Mouse (Mus musculus): ENCODE measurements at regions not wholly inside any gene's neighbourhood (a gene's known extent, or its start where the extent isn't known, plus 50 kb on each side); places are given as distances from the start of the nearest gene placed in this dataset.

DNA sequence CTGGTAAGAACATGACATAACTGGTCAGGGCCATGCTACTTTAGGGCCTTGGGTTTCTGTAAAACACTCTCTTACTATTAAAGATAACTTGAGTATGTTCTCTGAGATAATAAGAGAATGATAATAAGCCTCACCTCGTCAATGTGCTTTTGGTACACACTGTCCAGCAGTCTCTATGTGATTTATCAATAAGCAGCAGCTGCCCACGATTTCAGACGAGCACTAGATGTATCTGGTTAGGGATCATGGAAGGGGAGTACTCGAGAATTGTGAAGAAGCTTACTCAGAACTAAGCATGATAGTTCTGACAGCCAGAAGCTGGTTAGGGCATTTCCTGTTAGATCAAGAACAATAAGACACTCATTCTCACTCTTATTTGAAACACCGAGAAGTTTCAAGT, 53.8 kb downstream of the Neurod6 start:
- no peak for DNase-seq (ENCODE audit: low read depth)

DNA sequence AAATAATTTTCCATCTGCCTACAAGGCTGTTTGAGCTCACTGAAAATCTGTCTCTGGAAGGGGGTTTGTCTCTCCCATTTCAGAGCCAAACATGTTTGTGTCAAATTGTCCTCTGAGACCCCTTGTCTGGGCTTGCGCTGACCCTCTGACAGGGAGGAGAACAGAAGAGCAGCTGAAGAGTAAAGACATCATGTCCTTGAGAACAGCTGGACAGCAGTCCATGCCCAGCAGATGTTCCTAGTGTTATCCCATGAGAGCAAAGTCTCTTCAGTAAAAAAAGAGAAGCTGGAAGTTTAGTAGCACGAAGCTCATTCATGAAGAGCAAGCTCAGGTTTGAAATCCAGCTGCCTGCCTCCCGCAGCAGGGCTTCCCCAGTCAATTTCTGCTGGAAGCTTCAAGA, 60.7 kb downstream of the Neurod6 start:
- DNase-seq (ENCODE audit: low read depth): no peak

DNA sequence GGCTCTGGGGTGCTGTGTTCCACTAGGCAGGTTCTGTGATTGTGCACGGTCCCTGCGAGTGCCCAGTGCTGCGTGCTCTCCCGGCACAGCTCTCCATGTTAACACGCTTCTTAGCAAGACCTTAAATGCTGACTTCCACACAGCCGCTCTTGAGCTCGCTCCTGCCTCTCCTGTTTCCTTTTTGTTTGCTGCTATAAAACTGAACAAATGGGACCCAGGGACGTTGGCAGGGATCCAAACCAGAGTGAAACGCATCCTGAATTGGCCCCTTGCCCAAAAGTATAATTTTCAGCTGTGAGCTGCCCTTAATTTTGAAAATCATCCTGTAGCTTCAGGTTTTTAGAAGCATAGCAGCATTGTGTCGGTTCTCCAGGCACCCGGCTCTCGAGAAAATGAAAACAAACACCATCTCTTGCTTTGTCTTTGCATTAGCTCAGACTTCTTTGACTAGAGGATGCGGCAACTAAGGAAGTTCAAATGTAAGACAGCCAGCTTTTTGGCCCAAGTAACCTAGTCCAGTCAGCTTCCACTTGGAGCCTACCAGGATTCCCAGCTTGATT, 63.1 kb downstream of the Neurod6 start:
- DNase-seq (ENCODE audit: low read depth): peak; percentile 5

DNA sequence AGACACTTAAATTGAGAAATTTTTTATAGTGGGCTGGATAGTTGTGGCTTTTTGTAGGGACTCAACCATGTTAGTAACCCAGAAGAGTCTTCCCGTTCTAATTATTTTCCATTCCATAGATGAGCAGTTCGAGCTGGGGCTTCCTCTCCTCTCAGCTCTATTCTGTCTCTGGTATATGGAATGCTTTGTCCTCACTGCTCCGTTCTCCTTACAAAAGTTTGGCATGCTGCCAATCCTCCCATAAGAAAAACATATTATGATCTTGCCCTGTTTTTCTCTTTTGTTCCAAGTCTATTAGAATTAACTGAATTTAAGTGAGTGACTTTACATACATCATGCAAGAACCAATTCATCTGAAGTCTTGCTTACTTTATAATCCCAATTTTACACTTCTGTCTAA, 70.7 kb downstream of the Neurod6 start:
- no peak for DNase-seq (ENCODE audit: low read depth)

DNA sequence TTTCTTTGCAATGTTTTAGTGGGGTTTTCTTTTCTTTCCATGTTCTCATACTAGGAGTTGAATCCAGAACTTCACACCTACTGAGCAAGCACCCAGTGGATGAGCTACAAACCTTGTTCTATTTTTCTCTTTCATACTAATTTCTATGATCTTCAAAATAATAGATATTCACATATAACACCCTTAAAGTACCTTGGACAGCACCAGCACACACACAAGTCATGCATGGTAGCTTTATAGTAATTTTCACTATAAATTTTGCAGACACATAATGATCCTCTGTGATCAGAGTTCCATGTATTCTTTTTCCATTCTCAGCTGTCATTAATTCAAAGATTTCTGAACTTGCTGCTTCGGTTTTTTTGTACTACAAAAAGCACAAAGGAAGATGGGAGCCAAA, 71.1 kb downstream of the Neurod6 start:
- DNase-seq (ENCODE audit: low read depth): no peak

DNA sequence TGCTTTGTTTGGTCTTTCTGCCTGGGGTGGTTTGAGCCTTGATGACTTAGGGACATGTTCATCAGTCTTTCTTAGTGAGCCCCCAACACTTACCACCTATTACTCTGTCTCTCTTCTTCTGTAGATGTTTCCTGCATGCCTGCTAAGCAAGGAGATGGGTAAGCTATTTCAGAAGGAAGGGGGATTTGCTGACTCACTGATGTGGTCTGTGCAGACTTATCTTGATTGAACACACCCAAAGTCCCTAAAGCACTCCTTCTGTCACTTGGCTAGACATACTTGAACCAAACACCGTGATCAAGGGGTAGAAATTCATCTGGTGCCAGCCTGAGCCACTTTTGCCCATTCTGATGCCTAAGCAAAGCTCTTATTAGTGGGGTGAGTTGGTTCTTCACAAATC, 72.0 kb downstream of the Neurod6 start:
- DNase-seq (ENCODE audit: low read depth): peak; percentile 44

DNA sequence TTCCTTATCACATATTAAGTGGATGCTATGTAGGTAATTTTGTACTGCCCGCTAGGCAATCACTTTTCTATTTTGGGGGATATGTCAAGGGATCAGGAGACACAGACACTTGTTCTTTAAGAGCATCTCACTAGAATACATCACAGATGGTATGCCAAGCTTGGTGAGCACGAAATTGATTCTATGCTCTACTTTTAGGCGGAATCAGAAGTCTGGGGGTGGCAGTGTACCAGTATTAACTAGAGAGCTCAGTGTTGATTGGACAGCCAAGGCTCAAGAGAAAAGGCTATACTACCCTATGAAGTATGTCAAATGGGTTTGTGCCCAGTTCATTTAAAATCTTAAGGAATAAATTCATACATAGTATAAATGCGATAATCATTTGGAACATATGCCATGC, 84.0 kb downstream of the Neurod6 start:
- DNase-seq (ENCODE audit: low read depth): no peak

DNA sequence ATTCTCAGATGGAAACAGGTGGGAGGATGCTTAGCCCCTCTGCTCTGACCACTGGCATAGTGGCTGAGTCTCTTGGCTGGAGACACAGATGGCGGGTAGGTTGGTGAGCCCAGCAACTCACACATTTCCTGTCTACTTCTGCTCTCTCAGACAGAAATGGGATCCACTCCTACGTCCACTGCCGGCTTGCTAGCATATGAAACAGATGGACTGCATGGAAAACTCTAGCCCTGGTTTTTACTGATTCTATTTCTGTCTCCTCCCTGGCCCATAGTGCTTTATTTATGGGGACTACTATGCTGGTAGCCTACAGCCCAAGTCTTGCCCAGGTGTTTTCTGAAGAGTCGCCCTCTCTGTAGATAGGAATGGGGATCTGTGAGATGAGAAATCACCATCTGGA, 88.9 kb downstream of the Neurod6 start:
- DNase-seq (ENCODE audit: low read depth): no peak

DNA sequence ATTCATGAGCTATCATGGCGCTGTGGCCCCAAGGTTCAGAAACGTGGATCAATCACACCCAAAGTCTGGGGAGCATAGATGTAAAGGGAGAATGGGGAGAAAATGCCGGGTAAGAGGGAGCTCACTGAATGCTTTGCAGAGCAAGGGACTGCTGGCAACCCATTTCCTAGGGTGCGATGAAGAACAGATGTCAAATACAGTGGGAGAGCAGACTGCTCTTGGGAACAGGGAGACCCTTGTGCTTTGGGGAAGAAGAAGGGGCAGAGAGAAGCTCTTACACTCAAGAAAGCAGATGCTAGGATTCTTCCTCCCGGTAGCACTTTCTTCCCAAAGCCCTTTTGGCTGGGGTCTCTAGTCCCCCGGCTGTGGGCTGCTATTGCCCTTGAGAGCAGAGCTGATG, 100.0 kb downstream of the Neurod6 start:
- no peak for DNase-seq (ENCODE audit: low read depth)

DNA sequence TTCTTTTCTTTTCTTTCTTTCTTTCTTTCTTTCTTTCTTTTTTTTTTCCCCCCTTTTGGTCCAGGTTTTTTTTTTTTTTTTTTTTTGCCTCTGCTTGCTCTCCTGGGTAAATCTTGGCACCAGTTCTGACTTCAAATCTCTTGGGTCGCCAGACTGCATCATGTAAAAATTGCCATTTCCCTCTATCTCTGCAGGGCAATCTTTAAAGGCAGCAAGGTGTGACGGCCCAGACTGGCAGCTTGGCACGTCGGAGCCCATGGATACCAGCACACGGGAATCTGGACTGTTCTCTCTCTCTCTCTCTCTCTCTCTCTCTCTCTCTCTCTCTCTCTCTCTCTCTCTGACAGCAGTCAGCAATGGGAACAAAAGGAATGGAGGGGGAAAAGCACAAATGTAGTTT, 101.0 kb downstream of the Neurod6 start:
- DNase-seq (ENCODE audit: low read depth): no peak

DNA sequence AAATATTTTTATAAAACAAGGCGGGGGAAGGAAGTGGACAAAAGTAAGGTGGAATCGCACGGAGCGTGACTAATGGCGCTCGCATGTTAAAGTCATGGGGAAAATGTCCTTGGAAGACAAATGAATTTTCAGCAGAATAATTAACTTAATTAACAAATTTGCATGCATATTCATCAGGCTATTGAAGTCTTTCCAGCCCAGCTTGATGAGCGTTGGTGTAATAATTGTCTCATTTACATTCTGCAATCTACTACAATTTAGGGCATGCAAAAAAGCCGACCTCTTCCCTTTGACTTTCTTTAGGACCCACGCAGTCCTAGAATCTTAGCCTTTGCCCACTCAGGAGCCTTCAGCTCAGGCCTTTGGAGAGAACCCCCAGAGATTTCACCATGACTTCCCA, 101.5 kb downstream of the Neurod6 start:
- DNase-seq (ENCODE audit: low read depth): no peak

DNA sequence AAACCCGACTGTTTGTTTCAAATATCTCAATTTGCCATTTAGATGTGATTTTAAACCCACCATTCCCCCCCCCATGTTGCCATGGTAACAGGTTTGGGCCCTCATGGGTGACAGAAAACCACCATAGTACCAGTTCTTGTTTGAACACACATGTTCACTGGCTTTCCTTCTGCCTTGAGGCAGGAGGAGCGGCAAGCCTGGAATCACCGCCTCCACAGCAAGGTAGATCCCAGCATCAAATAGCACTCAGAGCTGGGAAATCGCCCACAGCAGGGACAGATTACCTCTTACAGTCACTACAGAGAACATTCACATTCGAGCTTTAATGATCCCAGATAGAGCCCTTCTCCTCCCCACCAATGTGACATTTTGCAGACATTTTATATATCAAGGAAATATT, 102.0 kb downstream of the Neurod6 start:
- DNase-seq (ENCODE audit: low read depth): no peak

DNA sequence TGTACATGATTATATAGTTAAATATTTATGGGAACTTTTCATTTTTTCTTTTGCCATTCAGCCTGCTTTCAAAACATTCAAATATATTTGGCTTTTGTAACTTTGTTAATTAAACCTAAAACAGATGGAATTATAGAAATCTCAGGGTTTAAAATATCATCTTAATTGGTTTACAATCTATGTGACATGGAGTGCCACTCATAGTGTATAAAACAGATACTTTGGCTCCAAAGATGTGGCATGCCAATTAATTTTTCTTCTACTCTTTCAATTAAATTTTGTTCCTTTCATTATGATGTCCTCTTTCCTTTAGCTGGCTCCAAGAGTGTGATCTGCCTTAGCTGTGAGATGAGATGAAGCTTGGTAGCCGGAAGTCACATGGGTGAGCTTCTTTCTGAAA, 103.0 kb downstream of the Neurod6 start:
- DNase-seq (ENCODE audit: low read depth): no peak

DNA sequence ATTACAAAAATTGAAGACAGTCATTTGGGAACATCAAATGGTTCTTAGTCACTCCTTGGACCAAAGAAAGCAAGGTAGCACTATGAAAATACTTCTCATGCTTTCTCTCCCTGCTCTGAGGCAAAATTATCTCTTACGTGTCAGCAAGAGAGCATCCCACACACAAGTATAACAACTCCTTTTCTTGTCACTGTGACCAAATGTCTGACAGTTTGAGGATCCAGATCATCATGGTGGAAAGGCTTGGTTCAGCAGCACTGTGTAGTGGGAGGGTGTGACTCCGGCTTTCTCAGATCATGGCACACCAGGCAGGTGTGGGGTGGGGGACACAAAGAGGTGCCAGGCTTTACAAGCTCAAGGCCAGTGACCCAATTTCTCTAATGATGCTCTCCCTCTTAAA, 113.5 kb downstream of the Neurod6 start:
- no peak for DNase-seq (ENCODE audit: low read depth)

DNA sequence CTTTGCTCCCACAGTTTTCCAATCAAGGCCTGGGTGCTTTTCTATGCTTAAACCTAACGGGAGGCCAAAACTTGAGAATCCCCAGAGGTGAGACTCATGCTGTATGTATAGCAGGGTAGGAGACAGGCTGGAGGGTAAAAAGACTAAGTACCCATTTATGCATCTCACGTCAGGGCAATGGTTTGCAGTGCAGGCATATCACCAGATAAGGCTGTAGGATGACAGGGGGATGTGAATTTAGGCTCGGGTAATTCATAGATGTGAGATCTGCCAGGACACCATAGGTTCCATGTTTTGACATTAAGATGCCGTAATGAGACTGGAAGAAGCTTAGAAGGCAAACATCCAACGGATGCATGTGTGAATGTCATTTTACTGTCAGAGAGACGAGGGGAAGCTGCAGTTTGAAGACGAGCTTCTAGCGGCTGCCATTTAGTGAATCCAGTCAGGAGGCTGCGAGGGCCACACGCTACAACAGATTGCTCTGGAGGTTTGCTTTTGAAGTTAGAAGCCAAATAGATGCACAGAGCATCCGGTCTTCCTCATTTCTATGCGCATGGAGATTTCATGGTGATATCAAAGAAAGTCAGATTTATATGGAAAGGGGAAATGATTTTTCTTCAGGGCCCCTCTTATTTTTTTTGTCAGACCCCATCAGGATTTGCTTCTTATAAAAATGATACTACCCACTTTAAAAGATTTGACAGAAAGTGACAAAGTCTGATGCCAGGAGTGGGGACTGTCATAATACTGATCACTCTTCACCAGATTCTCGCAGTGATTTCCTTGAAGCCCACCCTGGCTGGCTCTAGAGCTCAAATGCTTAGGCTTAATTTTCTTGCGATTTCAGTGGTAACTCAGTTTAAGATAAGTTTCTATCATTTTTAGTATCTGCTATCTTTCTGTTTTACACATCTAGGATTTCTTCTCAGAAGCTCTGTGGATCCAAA, 113.8 kb downstream of the Adcyap1r1 start:
- no peak for DNase-seq (ENCODE audit: low read depth)

DNA sequence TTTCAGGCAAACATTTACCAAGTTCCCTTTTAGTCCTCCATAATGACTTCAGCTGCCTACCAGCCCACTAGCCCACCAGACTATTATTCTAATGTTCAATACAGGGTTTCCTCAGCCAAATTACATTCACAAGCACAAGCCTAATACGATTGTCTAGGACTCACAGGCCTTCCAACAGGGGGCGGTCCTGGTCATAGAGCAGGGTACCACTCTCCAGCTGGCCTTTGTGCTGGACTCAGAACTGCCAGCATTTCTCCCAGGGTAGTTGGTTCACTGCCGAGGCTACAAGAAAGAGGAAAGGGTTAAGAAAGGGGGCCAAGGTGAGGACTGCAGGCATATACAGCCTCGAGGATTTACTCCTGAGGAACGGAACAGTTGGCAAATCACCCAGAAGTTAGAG, 108.8 kb downstream of the Adcyap1r1 start:
- no peak for DNase-seq (ENCODE audit: low read depth)

DNA sequence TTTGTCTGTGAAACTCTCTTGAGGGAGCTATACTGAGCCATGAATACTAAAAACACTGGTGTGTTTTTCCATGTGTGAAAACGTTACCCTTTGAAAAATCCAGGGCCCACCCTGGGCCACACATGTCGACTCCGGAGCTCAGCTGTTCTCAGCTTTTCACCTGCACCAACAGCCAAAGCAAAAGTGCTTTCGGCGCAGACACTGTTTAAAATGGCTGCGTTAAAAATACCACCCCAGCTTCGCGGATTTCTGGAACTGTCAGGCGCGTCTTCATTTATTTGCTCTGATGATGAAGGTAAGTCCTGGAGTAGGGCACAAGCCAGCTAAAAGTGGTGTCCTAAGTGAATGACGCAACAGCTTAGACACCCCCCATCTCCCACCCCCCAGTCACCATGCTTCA, 108.0 kb downstream of the Adcyap1r1 start:
- no peak for DNase-seq (ENCODE audit: low read depth)
